ENCODE assay signal across 8 mouse cellular contexts in the genomic region with DNA sequence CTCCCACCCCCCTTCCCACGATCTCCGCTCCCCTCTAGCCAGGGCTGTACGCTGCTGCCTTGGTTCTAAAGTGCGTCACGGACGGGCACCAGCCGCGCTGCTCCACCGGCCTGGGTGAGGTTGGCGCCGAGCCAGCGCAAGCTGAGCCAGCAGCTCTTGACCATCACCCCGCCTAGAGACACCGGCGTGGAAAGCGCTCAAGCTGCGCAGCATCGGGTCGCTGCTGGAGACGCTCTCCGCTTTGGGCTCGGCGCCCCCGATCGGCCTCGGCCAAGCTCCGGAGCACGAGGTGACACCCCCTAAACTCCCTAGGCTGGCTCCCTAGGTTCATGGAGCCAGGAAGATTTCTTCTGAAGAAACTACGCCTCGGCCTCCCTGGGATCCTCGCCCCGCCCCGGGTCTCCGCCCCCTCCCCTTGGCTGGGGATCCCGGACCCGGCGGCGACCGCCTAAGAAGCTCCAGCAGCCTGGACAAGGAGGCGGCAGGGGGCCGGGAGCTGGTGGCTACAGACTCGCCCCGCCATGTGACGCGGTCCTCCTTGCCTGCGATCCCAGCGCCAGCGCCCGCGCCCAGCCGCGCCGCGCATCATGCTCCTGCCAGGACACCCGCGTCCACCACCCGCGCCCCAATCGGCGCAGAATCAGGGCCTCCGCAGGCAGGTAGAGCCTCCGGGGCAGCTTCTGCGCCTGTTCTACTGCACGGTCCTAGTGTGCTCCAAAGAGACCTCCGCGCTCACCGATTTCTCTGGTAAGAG. TPM values are rescaled to one million over a fixed set of nuclear protein-coding genes. Genes with fewer than 3 reads are reported as not detected.
DNase-seq lines count a peak whose midpoint lies in the region; ATAC-seq and TF ChIP-seq lines count a peak whose summit lies in the region.

No protein-coding gene starts in this region.

- no peaks in the 10 kb centered on the region; the same call in none of the 2 replicates for H3K4me1 ChIP-seq in bone marrow, adult 2 months (ENCODE audit: control insufficient read depth, insufficient read depth, low read length)
- peaks cover 46% of the 10 kb centered on the region for H3K4me1 ChIP-seq in erythroblast, embryonic 14.5 days (ENCODE audit: control insufficient read depth)
- H3K4me1 ChIP-seq in heart, embryonic 12.5 days (replicated peaks) = peaks cover 24% of the 10 kb centered on the region
- H3K4me1 ChIP-seq in kidney, embryonic 15.5 days = peaks cover 26% of the 10 kb centered on the region
- H3K4me1 ChIP-seq in liver, adult 2 months (ENCODE audit: control insufficient read depth, insufficient read depth, low read length) = no peaks in the 10 kb centered on the region; the same call in 1 of the 2 replicates
- H3K4me1 ChIP-seq in midbrain, postnatal 0 days (ENCODE audit: insufficient read depth, low read length) = 0 out of 2 replicates have a peak, but pooled peaks cover 5% of the 10 kb centered on the region

- H3K27ac ChIP-seq in bone marrow, adult 2 months (ENCODE audit: control insufficient read depth, insufficient read depth, low read depth, low read length, poor library complexity) = peak overlapping the region; percentile 50; the same call in 1 of the 2 replicates
- peak overlapping the region; percentile 39; the same call in 1 of the 2 replicates for H3K27ac ChIP-seq in heart, embryonic 12.5 days (ENCODE audit: poor library complexity, severe bottlenecking)
- H3K27ac ChIP-seq in kidney, embryonic 15.5 days = peak overlapping the region; percentile 42; the same call in 1 of the 2 replicates
- H3K27ac ChIP-seq in liver, adult 2 months (replicated peaks; ENCODE audit: insufficient read depth, low read depth, low read length) = peak overlapping the region; percentile 37
- no peak overlapping the region for H3K27ac ChIP-seq in midbrain, postnatal 0 days (ENCODE audit: low read depth, low read length)

- peak overlapping the region; percentile 74 for H3K9ac ChIP-seq in heart, embryonic 12.5 days
- peak overlapping the region; percentile 51 for H3K9ac ChIP-seq in kidney, embryonic 15.5 days
- H3K9ac ChIP-seq in liver, adult 2 months (ENCODE audit: low read depth, low read length) = peak overlapping the region; percentile 66
- H3K9ac ChIP-seq in midbrain, postnatal 0 days (replicated peaks; ENCODE audit: low read length, poor library complexity, severe bottlenecking) = peak overlapping the region; percentile 62

- peak overlapping the region; percentile 56 for H3K4me3 ChIP-seq in bone marrow, adult 2 months (replicated peaks; ENCODE audit: control insufficient read depth, low read depth, low read length)
- H3K4me3 ChIP-seq in erythroblast, embryonic 14.5 days (replicated peaks) = peak overlapping the region; percentile 66
- peak overlapping the region; percentile 61 for H3K4me3 ChIP-seq in heart, embryonic 12.5 days
- peak overlapping the region; percentile 48 for H3K4me3 ChIP-seq in kidney, embryonic 15.5 days (replicated peaks)
- peak overlapping the region; percentile 59 for H3K4me3 ChIP-seq in liver, adult 2 months (ENCODE audit: insufficient read depth, low read depth, low read length)
- peak overlapping the region; percentile 55 for H3K4me3 ChIP-seq in midbrain, postnatal 0 days (ENCODE audit: low read depth, low read length)

- peak; percentile 70 for ATAC-seq in heart, embryonic 12.5 days (ENCODE audit: insufficient number of reproducible peaks, low FRiP score)
- peak; percentile 77 for ATAC-seq in kidney, embryonic 15.5 days (replicated peaks; ENCODE audit: low FRiP score)
- ATAC-seq in midbrain, postnatal 0 days (ENCODE audit: low FRiP score) = peak; percentile 60

- H3K27me3 ChIP-seq in erythroblast, embryonic 14.5 days (ENCODE audit: control insufficient read depth) = peaks cover 79% of the 10 kb centered on the region
- H3K27me3 ChIP-seq in heart, embryonic 12.5 days (replicated peaks) = peaks cover 22% of the 10 kb centered on the region
- peaks cover 51% of the 10 kb centered on the region for H3K27me3 ChIP-seq in kidney, embryonic 15.5 days
- no peaks in the 10 kb centered on the region for H3K27me3 ChIP-seq in liver, adult 2 months (ENCODE audit: control insufficient read depth, insufficient read depth, low read length)
- peaks cover 19% of the 10 kb centered on the region for H3K27me3 ChIP-seq in midbrain, postnatal 0 days (ENCODE audit: insufficient read depth, low read length)

- DNase-seq in B cell, adult 2 months = peak; percentile 13 to 27
- DNase-seq in liver, adult 2 months (ENCODE audit: extremely low read depth, low read depth, low spot score) = peak; percentile 64
- peak; percentile 44 for DNase-seq in midbrain, postnatal 0 days (ENCODE audit: low spot score)
- peak; percentile 66 to 86 for DNase-seq in spleen, postnatal 4 days (ENCODE audit: low spot score in 2 of 2)

- peaks cover 12% of the 10 kb centered on the region for H3K9me3 ChIP-seq in erythroblast, embryonic 14.5 days (ENCODE audit: control insufficient read depth, low read length)
- H3K9me3 ChIP-seq in heart, embryonic 12.5 days (replicated peaks) = no peaks in the 10 kb centered on the region
- H3K9me3 ChIP-seq in kidney, embryonic 15.5 days (replicated peaks) = no peaks in the 10 kb centered on the region
- no peaks in the 10 kb centered on the region for H3K9me3 ChIP-seq in midbrain, postnatal 0 days (ENCODE audit: low read length)

- no peak for TF ChIP-seq CTCF in bone marrow, adult 2 months (IDR thresholded peaks at IDR 0.05; ENCODE audit: control insufficient read depth, insufficient read depth, low read length)
- no peak for TF ChIP-seq CTCF in liver, adult 2 months (IDR thresholded peaks at IDR 0.05; ENCODE audit: low read depth, low read length)
- no peak for TF ChIP-seq CTCF in midbrain, postnatal 0 days (IDR thresholded peaks at IDR 0.05)

- no peaks in the 10 kb centered on the region; the same call in 1 of the 2 replicates for H3K36me3 ChIP-seq in erythroblast, embryonic 14.5 days (ENCODE audit: control insufficient read depth)
- no peaks in the 10 kb centered on the region for H3K36me3 ChIP-seq in heart, embryonic 12.5 days
- no peaks in the 10 kb centered on the region for H3K36me3 ChIP-seq in kidney, embryonic 15.5 days
- no peaks in the 10 kb centered on the region for H3K36me3 ChIP-seq in liver, adult 2 months (ENCODE audit: control insufficient read depth, insufficient read depth, low read length)
- H3K36me3 ChIP-seq in midbrain, postnatal 0 days (ENCODE audit: insufficient read depth, low read length) = no peaks in the 10 kb centered on the region

- peak overlapping the region; percentile 97 for H3K4me2 ChIP-seq in heart, embryonic 12.5 days
- peak overlapping the region; percentile 96 for H3K4me2 ChIP-seq in kidney, embryonic 15.5 days
- peak overlapping the region; percentile 99 for H3K4me2 ChIP-seq in midbrain, postnatal 0 days (ENCODE audit: low read depth, low read length, poor library complexity, severe bottlenecking)

- no peaks in the 10 kb centered on the region for H3K79me2 ChIP-seq in liver, adult 2 months (ENCODE audit: control insufficient read depth, insufficient read depth, low read length)

- TF ChIP-seq POLR2A in bone marrow, adult 2 months (IDR thresholded peaks at IDR 0.05; ENCODE audit: borderline replicate concordance, control insufficient read depth, low read depth, low read length) = no peak; the same call in 1 of the 2 replicates
- no peak for TF ChIP-seq POLR2A in liver, adult 2 months (IDR thresholded peaks at IDR 0.05; ENCODE audit: extremely low read depth, insufficient read depth, low read length)

- WGBS in bone marrow, adult 2 months = 2% methylated on average over 67 of the region's 67 CpGs
- under 1% methylated on average over 67 of the region's 67 CpGs for WGBS in heart, embryonic 12.5 days
- WGBS in kidney, embryonic 15.5 days = under 1% methylated on average over 67 of the region's 67 CpGs
- WGBS in liver, adult 2 months = 2% methylated on average over 67 of the region's 67 CpGs
- under 1% methylated on average over 65 of the region's 67 CpGs for WGBS in midbrain, postnatal 0 days

RNA-seq across cellular contexts. Expression of a gene that starts 4.3 kb away (rescaled TPM):
- 3.6 and 10.6 TPM in 2 replicates for polyA plus RNA-seq in bone marrow, adult 2 months (2011; ENCODE audit: insufficient read depth, insufficient read length, low replicate concordance, missing spikeins)
- 0.30 and 0.55 TPM in 2 replicates for polyA plus RNA-seq in erythroblast, embryonic 14.5 days (2012)
- polyA plus RNA-seq in heart, embryonic 12.5 days (2016; fragmentation: Nextera tagmentation; extraction: Ambion mirVana) = 2.1 and 3.4 TPM in 2 replicates
- 0.64 and 0.91 TPM in 2 replicates for polyA plus RNA-seq in kidney, embryonic 15.5 days (2015; fragmentation: Nextera tagmentation; extraction: Ambion mirVana)
- 0.37 and 0.47 TPM in 2 replicates for total RNA-seq in liver, adult 2 months (2014; rRNA removed)
- polyA plus RNA-seq in liver, adult 2 months (2012; rRNA removed) = 0.11 and 0.38 TPM in 2 replicates
- 4.3 and 5.1 TPM in 2 replicates for total RNA-seq in midbrain, postnatal 0 days (2014; rRNA removed)
- 3.3 and 3.5 TPM in 2 replicates for polyA plus RNA-seq in midbrain, postnatal 0 days (2015; fragmentation: Nextera tagmentation; extraction: Ambion mirVana)

RNA-seq across cellular contexts. Expression of a gene that starts 20.6 kb away (rescaled TPM):
- polyA plus RNA-seq in bone marrow, adult 2 months (2011; ENCODE audit: insufficient read depth, insufficient read length, low replicate concordance, missing spikeins) = 3.4 and 5.1 TPM in 2 replicates
- 0.09 and 0.12 TPM in 2 replicates for polyA plus RNA-seq in erythroblast, embryonic 14.5 days (2012)
- polyA plus RNA-seq in heart, embryonic 12.5 days (2016; fragmentation: Nextera tagmentation; extraction: Ambion mirVana) = 8.4 and 9.2 TPM in 2 replicates
- polyA plus RNA-seq in kidney, embryonic 15.5 days (2015; fragmentation: Nextera tagmentation; extraction: Ambion mirVana) = 8.7 and 9.0 TPM in 2 replicates
- 2.7 and 3.0 TPM in 2 replicates for total RNA-seq in liver, adult 2 months (2014; rRNA removed)
- 1.5 and 1.9 TPM in 2 replicates for polyA plus RNA-seq in liver, adult 2 months (2012; rRNA removed)
- 16.3 and 17.5 TPM in 2 replicates for total RNA-seq in midbrain, postnatal 0 days (2014; rRNA removed)
- 4.4 and 5.1 TPM in 2 replicates for polyA plus RNA-seq in midbrain, postnatal 0 days (2015; fragmentation: Nextera tagmentation; extraction: Ambion mirVana)

Comparison
In these comparisons a context has a peak if more than half of its experiments do, and no peak if none do; other contexts are left out.
1. DNase-seq: peak in every context shown above with its lines; median percentile 76 in spleen, postnatal 4 days; 64 in liver, adult 2 months; 44 in midbrain, postnatal 0 days; 20 in B cell, adult 2 months.